Mouse (Mus musculus): ENCODE measurements around the gene Tmem262.

GRCm38 (mm10) chr19:6082156-6082555 lies 2.3 kb downstream of the Tmem262 start, which contains the start of gene Gm28374:
- TF ChIP-seq HCFC1 (IDR thresholded peaks at IDR 0.05; ENCODE audit: low read depth, low read length) (no peak), CHD1 (IDR thresholded peaks at IDR 0.05; ENCODE audit: low read depth, low read length) (no peak), MEF2A (IDR thresholded peaks at IDR 0.05; ENCODE audit: extremely low read depth, insufficient replicate concordance, low read depth, low read length, poor library complexity, severe bottlenecking) (no peak), POLR2A (IDR thresholded peaks at IDR 0.05; ENCODE audit: control insufficient read depth in 1 of 2, insufficient read depth in 1 of 2, low read depth in 1 of 2, low read length in 2 of 2, poor library complexity in 1 of 2) (no peak), CTCF (IDR thresholded peaks at IDR 0.05 in 2 of 3, conservative IDR thresholded peaks at IDR 0.05 in 1 of 3; ENCODE audit: control insufficient read depth in 1 of 3, insufficient read depth in 1 of 3, low read depth in 2 of 3, low read length in 3 of 3, poor library complexity in 1 of 3, severe bottlenecking in 1 of 3) (no peak), NRF1 (IDR thresholded peaks at IDR 0.05; ENCODE audit: insufficient read depth, low read depth, low read length, poor library complexity, severe bottlenecking) (no peak), TBP (IDR thresholded peaks at IDR 0.05; ENCODE audit: low read depth, low read length) (no peak), ZNF384 (IDR thresholded peaks at IDR 0.05; ENCODE audit: low read depth, low read length) (no peak), ZMIZ1 (IDR thresholded peaks at IDR 0.05; ENCODE audit: low read depth, low read length) (no peak), ZC3H11A (IDR thresholded peaks at IDR 0.05; ENCODE audit: low read depth, low read length) (no peak), BHLHE40 (IDR thresholded peaks at IDR 0.05; ENCODE audit: borderline replicate concordance, low read depth, low read length) (no peak), GATA1 (IDR thresholded peaks at IDR 0.05; ENCODE audit: low read depth, low read length) (no peak), CHD2 (IDR thresholded peaks at IDR 0.05; ENCODE audit: low read length) (no peak), MXI1 (IDR thresholded peaks at IDR 0.05; ENCODE audit: low read depth, low read length) (no peak)

All from MEL (cell line).